Mouse (Mus musculus) G1E (cell line): Measurements from ENCODE around the gene Olfr709-ps1.

ENCODE experiments used
- CTCF ChIP-seq: IDR thresholded peaks from 2 replicates; pipeline ENCODE4 v1.5.1; 2012; ENCODE audit warnings: low read depth, low read length, inconsistent platforms, mixed read lengths
- GATA1 ChIP-seq: IDR thresholded peaks from 2 replicates; pipeline ENCODE4 v1.6.1; 2012; ENCODE audit warnings: borderline replicate concordance, low read length, inconsistent platforms, mixed read lengths
- GATA2 ChIP-seq: IDR thresholded peaks from 2 replicates; pipeline ENCODE4 v1.6.1; 2012; ENCODE audit warnings: low read depth, low read length, inconsistent platforms, borderline replicate concordance
- POLR2AphosphoS5 ChIP-seq: IDR thresholded peaks from 2 replicates; pipeline ENCODE4 v1.6.1; 2012; ENCODE audit warnings: low read depth, low read length, inconsistent platforms; ENCODE audit not compliant: insufficient replicate concordance
- TAL1 ChIP-seq: conservative IDR thresholded peaks from 2 replicates; pipeline ENCODE4 v1.6.1; 2012; ENCODE audit warnings: low read depth, low read length, inconsistent platforms, mixed read lengths

DNA sequence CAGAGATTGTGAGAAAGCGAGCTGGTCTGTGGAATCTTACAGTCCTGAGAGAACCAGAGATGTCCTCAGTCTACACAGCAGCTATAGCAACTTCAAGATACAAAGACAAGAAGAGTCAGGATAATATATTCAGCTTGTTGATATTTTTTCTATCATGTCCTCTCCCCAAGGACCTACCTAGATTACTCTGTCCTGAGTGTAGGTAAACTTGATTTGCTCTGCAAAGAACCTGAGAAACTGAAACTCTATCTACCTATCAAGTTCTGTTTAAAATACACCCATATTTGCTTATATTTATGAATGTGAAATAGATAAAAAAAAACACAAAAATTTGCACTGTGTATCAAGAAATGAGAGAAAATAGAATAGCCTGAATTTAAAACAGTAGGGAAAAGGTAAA lies 43.3 kb upstream of the Olfr709-ps1 start, which contains the start of gene Olfr711:
- TF ChIP-seq CTCF = no peak
- TF ChIP-seq GATA1 = no peak
- TF ChIP-seq TAL1 = no peak
- TF ChIP-seq POLR2AphosphoS5 = no peak
- TF ChIP-seq GATA2 = no peak
